Mouse (Mus musculus): ENCODE results near the gene Krtap16-3.

Krtap16-3 gene

DNA sequence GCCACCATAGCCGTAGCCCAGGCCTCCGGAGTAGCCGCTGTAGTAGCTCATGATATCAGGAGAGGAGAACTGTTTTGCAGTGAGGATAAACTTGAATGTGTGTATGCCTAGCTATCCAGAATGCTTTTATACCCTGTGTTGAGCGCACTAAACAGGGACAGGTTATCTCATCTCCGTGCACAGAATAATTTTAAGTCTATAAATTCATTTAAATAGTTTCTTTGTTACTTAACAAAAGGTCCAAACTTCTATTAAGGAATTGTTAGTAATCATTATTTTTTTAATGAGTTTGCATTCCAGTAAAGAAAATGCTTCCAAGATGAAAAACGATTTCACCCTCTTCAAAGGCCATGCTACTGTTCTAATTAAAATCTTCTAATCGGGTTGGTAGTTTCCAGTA, at the start of gene Krtap16-3:
Krtap16-3 (minus strand) TSS at position 101 of the 400 bp plus-strand sequence.
- no peak for DNase-seq (ENCODE audit: low spot score)

GRCm38 (mm10) chr16:89010659-89011058, 48.0 kb upstream of the Krtap16-3 start, which contains the start of gene Krtap22-2:
TSS of gene Krtap22-2 (minus strand) at chr16:89010759.
- no peak for DNase-seq (ENCODE audit: low spot score)

GRCm38 (mm10) chr16:88941106-88941505, 21.6 kb downstream of the Krtap16-3 start:
- DNase-seq (ENCODE audit: low spot score) = no peak

- DNase-seq (ENCODE audit: low spot score) = no peak
Observed at GRCm38 (mm10) chr16:88938252-88938651, 24.4 kb downstream of the Krtap16-3 start.

DNA sequence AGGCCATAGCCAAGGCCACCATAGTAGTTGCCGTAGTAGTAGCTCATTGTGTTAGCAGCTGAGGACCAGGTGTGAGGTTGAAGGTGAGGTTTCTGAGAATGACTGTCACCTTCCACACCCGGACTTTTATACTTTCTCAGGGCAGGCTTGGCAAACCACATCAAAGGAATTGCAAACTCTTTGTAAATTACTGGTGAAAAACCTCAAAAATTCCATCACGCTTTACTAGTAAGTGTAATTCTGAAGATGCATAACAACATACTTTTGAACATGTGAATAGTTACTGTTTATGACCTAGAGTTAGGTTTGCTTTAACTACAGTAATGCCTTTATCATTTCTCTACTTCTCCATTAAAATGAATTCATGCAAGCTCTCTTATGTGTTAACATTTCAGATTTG, 30.5 kb downstream of the Krtap16-3 start, which contains the start of gene Krtap19-9b:
Krtap19-9b (minus strand) TSS at position 101 of the 400 bp plus-strand sequence.
- no peak for DNase-seq (ENCODE audit: low spot score)
